Mouse (Mus musculus) lung, postnatal 0 days (tissue): ENCODE data around the gene Smc6. TPM values are rescaled to one million over a fixed set of nuclear protein-coding genes. Genes with fewer than 3 reads are reported as not detected.

ENCODE experiments used
- ATAC-seq: fragments of 200-750 bp; cut with Nextera tagmentation; 2 replicates; pipeline ENCODE4 v1.8.0; 2017; ENCODE audit warnings: moderate library complexity
- DNase-seq: peaks from one replicate; pipeline ENCODE4 v3.0.0-alpha.2; 2016; ENCODE audit warnings: low spot score
- H3K27ac ChIP-seq: fragments of 300-500 bp; sonication (generic); 2 replicates; pipeline ENCODE4 v1.5.1; 2014; ENCODE audit warnings: antibody characterized with exemption, mild to moderate bottlenecking, low read length, mixed read lengths
- H3K27me3 ChIP-seq: fragments of 300-500 bp; sonication (generic); replicated peaks from 2 replicates; pipeline ENCODE4 v1.6.1; 2014; ENCODE audit warnings: low read length, mixed read lengths; ENCODE audit not compliant: insufficient read depth
- H3K36me3 ChIP-seq: fragments of 300-500 bp; sonication (generic); 2 replicates; pipeline ENCODE4 v1.6.1; 2014; ENCODE audit warnings: low read length, mixed read lengths; ENCODE audit not compliant: insufficient read depth
- H3K4me1 ChIP-seq: fragments of 300-500 bp; sonication (generic); 2 replicates; pipeline ENCODE4 v1.6.1; 2014; ENCODE audit warnings: antibody characterized with exemption, low read depth, low read length, mixed read lengths; ENCODE audit not compliant: insufficient read depth
- H3K4me2 ChIP-seq: fragments of 300-500 bp; sonication (generic); replicated peaks from 2 replicates; pipeline ENCODE4 v1.6.1; 2014; ENCODE audit warnings: low read depth, mild to moderate bottlenecking, low read length, moderate library complexity, mixed read lengths
- H3K4me3 ChIP-seq: fragments of 300-500 bp; sonication (generic); 2 replicates; pipeline ENCODE4 v1.5.1; 2014; ENCODE audit warnings: low read depth, low read length
- H3K9ac ChIP-seq: fragments of 300-500 bp; sonication (generic); replicated peaks from 2 replicates; pipeline ENCODE4 v1.6.1; 2014; ENCODE audit warnings: low read depth, mild to moderate bottlenecking
- H3K9me3 ChIP-seq: fragments of 300-500 bp; sonication (generic); 2 replicates; pipeline ENCODE4 v1.6.1; 2016; ENCODE audit warnings: low read length, mixed read lengths
- CTCF ChIP-seq: IDR thresholded peaks from 2 replicates; pipeline ENCODE4 v1.5.1; 2016; ENCODE audit warnings: antibody characterized with exemption, mild to moderate bottlenecking
- EP300 ChIP-seq: IDR thresholded peaks from 2 replicates; pipeline ENCODE4 v1.6.1; 2016; ENCODE audit warnings: antibody characterized with exemption, mild to moderate bottlenecking, control low read depth
- WGBS: fragments of 180-500 bp; shearing (Covaris S2); extraction: QIAGEN DNeasy Blood & Tissue Kit; methylation state at CpG from one replicate; pipeline ENCODE4 v1.1.7; 2014; 5-methylcytosine and 5-hydroxymethylcytosine counted together
- polyA plus RNA-seq: library from polyadenylated mRNA; unstranded; fragments of >200 nt; fragmentation: Nextera tagmentation; extraction: Ambion mirVana; gene quantifications from 2 replicates; pipeline ENCODE4 v1.2.1, GENCODE M21; 2015

Smc6 gene
- polyA plus RNA-seq, 1 experiment from 2014 or later = 98.7 TPM

DNA sequence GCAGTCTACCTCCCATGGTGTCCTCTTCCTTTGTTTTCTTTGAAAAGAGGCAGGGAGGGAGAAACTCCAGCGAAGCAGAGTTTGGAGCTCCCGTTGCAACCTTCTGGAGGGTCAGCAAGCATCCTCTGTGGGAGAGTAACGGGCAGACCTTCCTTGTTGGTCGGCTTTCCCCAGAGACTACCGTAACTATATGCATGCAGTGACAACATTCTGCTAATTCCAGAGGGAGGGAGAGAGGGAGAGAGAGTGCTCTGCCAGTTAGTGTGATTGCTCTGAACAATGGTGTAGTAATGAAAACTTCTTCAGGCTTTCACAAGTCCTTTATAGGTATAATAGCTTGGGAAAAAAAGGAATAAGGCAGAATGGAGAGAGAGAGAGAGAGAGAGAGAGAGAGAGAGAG is 41.0 kb upstream of the Smc6 start:
- DNase-seq = peak; percentile 32
- 9% methylated on average over 5 of the region's 5 CpGs for WGBS
- no peaks in the 10 kb centered on the region for H3K27me3 ChIP-seq

GRCm38 (mm10) chr12:11226123-11226522 is 39.6 kb upstream of the Smc6 start:
- H3K4me3 ChIP-seq = no peak overlapping the region
- DNase-seq (peak; percentile 32), ATAC-seq (peak; percentile 58)
- H3K36me3 ChIP-seq = no peaks in the 10 kb centered on the region
- no peak overlapping the region for H3K9ac ChIP-seq
- no peaks in the 10 kb centered on the region for H3K27me3 ChIP-seq
- no peaks in the 10 kb centered on the region for H3K9me3 ChIP-seq
- TF ChIP-seq EP300 = no peak
- no peak for TF ChIP-seq CTCF
- no peak overlapping the region for H3K27ac ChIP-seq
- peaks cover 5% of the 10 kb centered on the region; the same call in 1 of the 2 replicates for H3K4me1 ChIP-seq
- H3K4me2 ChIP-seq = no peak overlapping the region
- WGBS = 43% methylated on average over 1 of the region's 1 CpGs

More for the DNA sequence above, 41.0 kb upstream of the Smc6 start:
- ATAC-seq = no peak
- Histone ChIP-seq H3K36me3 (no peaks in the 10 kb centered on the region), H3K4me2 (no peak overlapping the region), H3K4me1 (peaks cover 5% of the 10 kb centered on the region; the same call in 1 of the 2 replicates), H3K9ac (no peak overlapping the region), H3K4me3 (no peak overlapping the region), H3K9me3 (no peaks in the 10 kb centered on the region), H3K27ac (no peak overlapping the region)
- no peak for TF ChIP-seq EP300
- TF ChIP-seq CTCF = no peak

GRCm38 (mm10) chr12:11226529-11227268 is 39.0 kb upstream of the Smc6 start:
- Histone ChIP-seq H3K36me3 (no peaks in the 10 kb centered on the region), H3K9me3 (no peaks in the 10 kb centered on the region), H3K27ac (no peak overlapping the region), H3K4me1 (peaks cover 5% of the 10 kb centered on the region; the same call in 1 of the 2 replicates), H3K9ac (no peak overlapping the region), H3K4me3 (no peak overlapping the region), H3K27me3 (no peaks in the 10 kb centered on the region), H3K4me2 (no peak overlapping the region)
- ATAC-seq = peak; percentile 58
- WGBS = 54% methylated on average over 5 of the region's 5 CpGs
- TF ChIP-seq CTCF (no peak), EP300 (0 out of 2 replicates have a peak, but pooled peaks have one; percentile 51)
- peak; percentile 66 for DNase-seq

DNA sequence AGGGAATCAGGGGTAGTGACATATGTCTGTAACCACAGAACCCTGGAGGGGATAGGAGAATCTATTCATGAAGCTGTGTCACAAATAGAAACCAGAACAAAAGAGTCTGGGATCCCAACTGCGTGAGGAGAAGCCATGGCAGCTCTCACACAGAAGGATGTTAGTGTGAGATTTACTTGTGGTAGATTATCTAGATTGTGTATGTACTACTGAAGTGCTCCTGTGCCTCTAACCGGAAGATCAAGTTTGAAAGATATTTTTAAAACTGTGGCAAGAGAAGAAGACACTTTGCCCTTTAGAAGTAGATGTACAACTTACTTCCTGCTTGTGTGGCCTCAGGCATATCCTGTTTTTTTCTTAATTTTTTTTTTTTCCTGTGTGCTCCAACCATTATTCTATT is 35.4 kb upstream of the Smc6 start:
- H3K27ac ChIP-seq = no peak overlapping the region
- no peak overlapping the region for H3K4me2 ChIP-seq
- H3K4me3 ChIP-seq = no peak overlapping the region
- no peaks in the 10 kb centered on the region for H3K36me3 ChIP-seq
- peaks cover 5% of the 10 kb centered on the region; the same call in 1 of the 2 replicates for H3K4me1 ChIP-seq
- ATAC-seq (no peak), DNase-seq (no peak)
- no peaks in the 10 kb centered on the region for H3K27me3 ChIP-seq
- H3K9me3 ChIP-seq = no peaks in the 10 kb centered on the region
- TF ChIP-seq CTCF (no peak), EP300 (no peak)
- no peak overlapping the region for H3K9ac ChIP-seq
- WGBS = 52% methylated on average over 2 of the region's 2 CpGs

DNA sequence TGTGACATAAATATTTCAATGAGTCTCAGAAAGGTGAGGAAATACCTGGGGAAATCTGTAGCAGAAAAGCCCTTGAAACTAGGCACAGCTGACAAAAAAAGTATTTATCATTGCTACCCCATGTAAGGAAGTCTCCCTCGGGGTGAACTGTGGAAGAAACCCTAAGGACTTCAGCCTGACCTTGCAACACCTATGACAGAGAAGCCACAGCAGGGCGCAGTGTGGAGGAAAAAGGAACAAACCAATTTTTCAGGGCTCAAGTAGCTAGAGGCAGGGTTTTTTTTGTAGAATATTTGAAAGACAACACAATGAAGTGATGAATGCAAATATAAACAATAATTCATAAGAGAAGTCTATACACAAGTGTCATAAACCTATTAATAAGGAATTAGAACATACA is 29.7 kb upstream of the Smc6 start:
- 59% methylated on average over 2 of the region's 2 CpGs for WGBS

GRCm38 (mm10) chr12:11247460-11247859 is 18.2 kb upstream of the Smc6 start:
- no peak overlapping the region for H3K9ac ChIP-seq
- TF ChIP-seq CTCF = no peak
- no peak for TF ChIP-seq EP300
- WGBS = 93% methylated on average over 1 of the region's 1 CpGs
- no peak overlapping the region for H3K4me3 ChIP-seq
- H3K27ac ChIP-seq = no peak overlapping the region
- no peaks in the 10 kb centered on the region for H3K9me3 ChIP-seq
- no peaks in the 10 kb centered on the region for H3K4me1 ChIP-seq
- no peaks in the 10 kb centered on the region for H3K36me3 ChIP-seq
- DNase-seq (no peak), ATAC-seq (no peak)
- H3K4me2 ChIP-seq = no peak overlapping the region
- no peaks in the 10 kb centered on the region for H3K27me3 ChIP-seq

More for the DNA sequence above, 29.7 kb upstream of the Smc6 start:
- DNase-seq (no peak), ATAC-seq (no peak)
- Histone ChIP-seq H3K9ac (no peak overlapping the region), H3K4me3 (no peak overlapping the region), H3K9me3 (no peaks in the 10 kb centered on the region), H3K4me2 (no peak overlapping the region), H3K27ac (no peak overlapping the region), H3K36me3 (no peaks in the 10 kb centered on the region), H3K4me1 (no peaks in the 10 kb centered on the region), H3K27me3 (no peaks in the 10 kb centered on the region)
- TF ChIP-seq EP300 = no peak
- TF ChIP-seq CTCF = no peak
